Mouse (Mus musculus): Measurements from ENCODE around the gene Lrrc1.

DNA sequence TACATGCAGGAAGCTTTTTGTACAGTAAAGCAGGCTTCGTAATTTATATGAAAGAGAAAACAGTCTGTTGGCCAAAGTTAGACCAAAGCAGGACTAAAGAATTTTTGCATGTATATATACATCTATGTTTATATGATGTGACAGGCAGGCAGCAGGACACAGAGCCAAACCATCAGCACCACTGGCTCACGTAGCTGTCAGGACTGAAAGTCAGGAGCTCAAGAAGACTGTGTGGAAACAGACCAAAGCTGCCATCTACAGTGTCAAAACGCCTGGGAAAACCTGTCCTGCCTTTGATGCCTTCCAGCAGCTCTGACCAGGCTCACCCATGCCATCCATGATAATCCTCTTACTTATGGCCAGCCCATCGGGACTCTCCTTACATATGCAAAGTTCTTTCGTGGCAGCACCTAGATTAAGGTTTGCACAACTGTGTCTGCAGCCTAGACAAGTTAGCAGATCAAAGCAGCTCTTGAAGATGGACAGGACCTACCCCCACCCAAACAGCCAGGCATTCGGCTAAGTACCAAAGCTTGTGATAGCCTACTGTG, 136.5 kb downstream of the Lrrc1 start:
- TF ChIP-seq CTCF (IDR thresholded peaks at IDR 0.05; ENCODE audit: extremely low read depth, insufficient read depth, low read length) (no peak), POLR2A (IDR thresholded peaks at IDR 0.05; ENCODE audit: extremely low read depth, insufficient read depth, low read length) (no peak)
